Mouse (Mus musculus) frontal cortex, postnatal 14 days (tissue): ENCODE data around the gene Cdv3.
A peak's percentile ranks its signal among the peaks of the same experiment; 100 is the strongest.

Experiments
- DNase-seq, 2 experiments: peaks; one replicate each; pipeline ENCODE4 v3.0.0; 2022; ENCODE audit warnings: low spot score in 2 of 2

Cdv3 gene

DNA sequence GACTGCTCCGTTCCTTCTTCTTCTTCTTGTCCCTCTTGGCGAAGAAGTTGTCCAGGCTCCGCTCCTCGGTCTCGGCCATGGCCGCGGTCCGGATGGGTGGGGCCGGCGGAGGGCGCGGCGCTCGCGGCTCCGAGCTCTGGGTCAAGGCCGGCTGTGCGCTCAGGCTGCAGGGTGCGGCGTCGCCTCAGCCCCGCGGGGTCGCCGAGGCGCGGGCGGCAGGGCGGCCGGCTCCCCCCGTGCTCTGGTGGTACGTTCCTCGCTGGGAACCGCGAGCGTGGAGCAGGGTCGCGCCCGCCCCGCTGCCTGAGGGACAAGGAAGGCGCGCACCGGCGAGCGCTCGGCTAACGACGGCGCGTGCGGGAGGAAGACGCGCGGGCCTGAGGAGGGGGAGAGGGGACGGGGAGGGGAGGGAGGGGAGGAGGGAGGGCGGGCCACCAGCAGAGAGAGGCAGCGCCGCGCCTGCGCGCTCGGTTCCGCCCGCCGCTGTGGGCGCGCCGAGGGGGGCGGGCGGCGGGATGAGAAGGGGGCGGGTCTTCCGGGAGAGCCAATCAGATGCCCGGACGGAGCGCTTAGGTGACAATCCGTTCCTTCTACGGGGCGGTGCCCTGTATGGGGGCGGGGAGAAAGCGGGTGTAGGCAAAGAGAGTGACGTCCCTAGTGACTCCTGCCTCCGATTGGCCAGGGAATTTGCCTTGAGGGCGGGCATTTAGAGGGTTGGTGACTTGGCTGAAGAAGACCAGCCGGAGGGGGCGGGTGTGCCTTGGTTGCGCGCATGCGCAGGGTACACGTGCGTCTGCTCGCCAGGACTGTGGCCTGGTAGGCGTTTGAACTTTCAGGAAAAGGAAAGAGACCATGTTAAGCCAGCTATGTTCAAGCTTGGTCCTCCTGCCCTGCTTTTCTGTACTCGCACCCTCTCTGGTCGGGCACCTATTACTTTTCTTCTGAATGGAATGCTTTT lies at the start of gene Cdv3:
Gene Cdv3, minus strand, starts transcription at position 551 of the 958 bp plus-strand sequence.
- DNase-seq = peak; percentile 99 to 100

DNA sequence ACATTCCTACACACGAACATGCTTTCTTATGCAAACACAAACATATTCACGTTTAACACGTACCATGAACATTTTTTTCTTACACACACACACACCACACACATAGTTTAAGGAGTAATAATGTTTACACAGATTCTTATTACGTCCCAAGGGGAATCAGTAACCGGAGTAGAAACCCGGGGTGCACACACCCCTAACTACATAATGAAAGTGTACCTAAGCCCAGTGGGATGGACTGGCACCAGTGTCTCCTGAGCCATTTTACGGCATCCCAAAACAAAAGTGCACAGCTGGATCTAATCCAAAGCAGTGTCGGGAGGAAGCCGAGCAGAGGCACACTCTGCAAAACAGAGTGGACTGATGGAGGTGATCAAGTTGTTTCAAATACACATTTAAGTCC lies 47.8 kb upstream of the Cdv3 start:
- no peak for DNase-seq

DNA sequence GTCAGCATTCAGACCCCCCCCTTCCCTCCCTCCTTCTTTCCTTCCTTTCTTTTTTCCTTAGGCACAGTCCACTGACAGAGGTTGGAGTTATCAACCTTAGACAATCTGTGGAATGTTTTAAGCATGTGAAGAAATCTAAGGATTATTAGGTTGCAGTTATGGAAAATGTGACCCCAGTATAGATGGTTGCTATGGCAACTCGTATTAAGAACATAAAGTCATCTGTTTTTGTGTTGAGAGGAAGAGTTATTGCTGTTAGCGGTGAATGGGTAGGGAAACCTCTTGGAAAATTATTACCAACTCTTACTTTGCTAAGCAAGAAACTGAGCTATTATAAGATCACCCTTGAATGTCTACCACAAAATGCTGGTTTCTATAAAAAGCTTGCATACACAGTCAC lies 43.5 kb upstream of the Cdv3 start:
- DNase-seq = no peak

DNA sequence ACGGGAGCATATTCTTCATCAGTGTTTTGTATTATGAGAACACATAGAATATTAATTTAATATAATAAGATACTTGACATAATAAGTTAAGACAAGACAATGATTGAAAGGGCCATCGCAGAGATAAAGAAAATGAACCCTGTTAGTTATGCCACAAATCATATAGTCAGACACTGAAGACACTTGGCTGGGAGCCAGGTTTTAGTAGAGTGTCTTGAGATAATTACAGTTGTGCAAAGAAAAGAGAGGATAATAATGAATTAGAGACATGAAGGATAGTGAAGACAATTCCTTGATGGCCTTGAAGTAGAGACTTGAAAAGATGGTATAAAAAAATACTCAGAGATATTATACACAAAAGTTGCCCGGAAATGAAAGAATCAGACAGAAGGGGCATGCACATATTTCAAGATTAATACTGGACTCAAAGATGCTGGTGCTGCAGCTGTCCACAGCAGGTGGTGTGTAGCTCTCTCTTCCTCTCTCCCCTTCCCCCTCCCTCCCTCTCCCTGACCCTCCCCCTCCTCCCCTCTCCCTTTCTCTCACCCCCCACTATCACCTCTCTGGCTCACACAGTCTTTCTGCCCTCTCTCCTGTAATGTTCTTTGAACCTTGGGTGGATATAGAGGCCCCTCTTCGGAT lies 42.6 kb upstream of the Cdv3 start:
- no peak for DNase-seq

DNA sequence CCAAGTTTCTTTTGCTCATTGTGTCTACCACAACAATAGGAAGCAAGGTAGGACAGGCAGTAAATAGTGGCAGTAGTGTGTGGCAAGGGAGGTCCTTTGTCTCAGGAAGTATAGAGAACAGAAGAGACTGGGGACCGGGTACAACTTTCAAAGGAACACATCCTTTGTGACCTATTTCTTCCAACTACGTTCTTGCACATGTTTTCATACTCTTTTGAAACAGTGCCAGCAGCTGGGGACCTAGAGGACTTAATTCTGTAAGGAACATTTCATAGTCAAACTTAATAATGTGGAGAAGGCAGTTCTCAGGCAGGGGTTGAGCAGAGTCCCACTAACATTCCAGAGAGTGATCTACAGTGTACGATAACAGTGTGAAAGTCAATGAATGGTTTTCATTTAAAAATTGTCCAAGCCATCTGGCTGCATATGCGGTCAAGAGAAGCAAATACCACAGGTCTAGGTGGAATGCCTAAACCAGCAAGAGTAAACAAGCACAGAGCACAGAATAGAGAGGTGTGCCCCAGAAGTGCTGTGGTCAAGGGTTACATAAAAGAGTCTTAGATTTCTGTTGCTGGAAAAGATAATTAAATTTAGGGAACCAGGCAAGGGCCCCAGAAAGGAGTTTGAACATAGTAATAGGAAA lies 37.8 kb upstream of the Cdv3 start:
- DNase-seq = no peak

DNA sequence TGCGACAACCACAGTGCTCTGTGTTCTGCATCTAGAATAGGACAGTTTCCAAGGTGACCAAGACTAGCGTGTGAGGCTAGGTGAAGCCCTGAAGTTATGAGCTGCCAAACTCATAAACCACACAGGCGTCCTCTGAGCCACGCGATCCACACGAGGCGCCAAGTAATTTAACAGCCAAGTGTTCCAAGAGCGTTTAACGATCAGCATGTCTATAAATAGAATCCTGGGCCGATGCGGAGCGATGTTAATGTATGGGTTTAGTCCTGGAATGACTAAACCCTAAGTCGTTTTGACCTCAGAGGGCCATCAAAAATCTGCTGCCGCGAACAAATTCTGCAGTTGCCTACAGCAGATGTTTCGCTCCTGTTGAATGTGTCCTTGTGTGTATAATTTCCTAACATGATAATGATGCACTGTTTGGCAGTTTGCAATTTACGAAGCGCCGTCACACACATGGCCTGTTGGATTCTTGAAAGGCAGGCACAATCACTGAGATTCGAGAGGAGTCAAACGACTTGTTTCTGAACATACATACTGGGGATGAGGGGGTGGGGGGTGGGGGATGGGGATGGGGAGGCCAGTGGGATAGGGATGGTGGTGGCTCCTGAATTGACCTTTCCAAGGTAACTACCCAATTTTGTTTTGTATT lies 33.0 kb upstream of the Cdv3 start:
- DNase-seq = peak in 1 of 2 experiments; percentile 8

DNA sequence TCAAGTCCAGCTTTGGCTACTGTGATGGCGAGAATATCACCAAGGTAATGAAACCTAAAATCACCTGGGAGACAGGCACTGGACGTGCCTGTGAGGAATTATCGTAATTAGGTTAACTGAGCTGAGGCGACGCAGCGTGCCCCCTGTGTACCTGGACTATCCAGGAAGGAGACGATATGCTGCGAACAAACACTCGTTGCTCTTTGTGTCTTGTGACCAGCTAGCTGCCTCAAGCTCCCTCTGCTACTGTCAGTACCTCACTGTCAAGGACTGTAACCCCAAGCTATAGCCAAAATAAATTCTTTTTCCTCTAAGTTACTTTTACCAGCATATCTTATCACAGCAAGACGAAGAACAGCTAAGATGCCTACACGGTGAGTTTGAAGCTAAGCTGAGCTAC lies 27.6 kb upstream of the Cdv3 start:
- no peak for DNase-seq

DNA sequence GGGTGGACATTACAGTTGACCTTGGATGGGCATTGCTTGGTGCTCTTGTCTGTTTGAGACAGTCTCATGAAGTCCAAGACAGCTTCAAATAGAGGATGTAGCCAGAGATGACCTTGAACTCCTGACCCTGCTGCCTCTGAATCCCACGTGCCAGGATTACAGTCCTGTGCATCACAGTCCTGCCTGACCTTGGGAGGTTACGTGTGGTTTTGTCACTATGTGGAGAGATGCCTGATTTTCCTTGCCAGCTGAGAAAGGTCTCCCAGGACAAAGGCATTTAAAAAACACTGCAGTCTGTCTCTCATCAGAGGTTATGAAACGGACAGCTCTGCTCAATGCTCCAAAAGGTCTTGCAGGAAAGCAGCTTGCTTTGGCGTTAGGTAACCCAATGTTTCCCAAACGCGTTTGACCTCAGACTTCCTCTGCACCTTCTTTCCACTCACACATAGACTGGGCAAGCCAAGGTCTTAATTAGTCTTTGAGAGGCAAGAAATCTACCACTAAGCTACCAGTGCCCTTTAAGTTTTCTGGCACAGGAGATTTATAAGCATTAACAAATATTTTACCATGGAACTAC lies 26.2 kb upstream of the Cdv3 start:
- DNase-seq = no peak

DNA sequence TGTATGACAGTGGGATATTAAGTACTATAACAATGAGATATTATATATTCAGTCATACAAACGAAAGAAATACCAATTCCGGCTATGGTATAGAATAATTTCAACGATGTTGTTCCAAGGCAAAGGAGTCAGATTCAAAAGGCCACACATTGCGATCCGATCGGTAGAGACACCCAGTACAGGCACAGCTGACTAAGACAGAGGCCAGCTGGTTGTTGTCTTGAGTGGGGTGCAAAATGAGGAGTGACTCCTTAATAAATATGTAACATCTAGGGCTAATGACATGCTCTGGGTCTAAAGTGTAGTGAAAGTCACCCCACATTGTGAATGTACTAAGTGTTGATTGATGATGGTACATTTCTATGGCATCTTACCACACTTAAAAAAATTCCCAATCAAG lies 23.6 kb upstream of the Cdv3 start:
- DNase-seq = no peak

DNA sequence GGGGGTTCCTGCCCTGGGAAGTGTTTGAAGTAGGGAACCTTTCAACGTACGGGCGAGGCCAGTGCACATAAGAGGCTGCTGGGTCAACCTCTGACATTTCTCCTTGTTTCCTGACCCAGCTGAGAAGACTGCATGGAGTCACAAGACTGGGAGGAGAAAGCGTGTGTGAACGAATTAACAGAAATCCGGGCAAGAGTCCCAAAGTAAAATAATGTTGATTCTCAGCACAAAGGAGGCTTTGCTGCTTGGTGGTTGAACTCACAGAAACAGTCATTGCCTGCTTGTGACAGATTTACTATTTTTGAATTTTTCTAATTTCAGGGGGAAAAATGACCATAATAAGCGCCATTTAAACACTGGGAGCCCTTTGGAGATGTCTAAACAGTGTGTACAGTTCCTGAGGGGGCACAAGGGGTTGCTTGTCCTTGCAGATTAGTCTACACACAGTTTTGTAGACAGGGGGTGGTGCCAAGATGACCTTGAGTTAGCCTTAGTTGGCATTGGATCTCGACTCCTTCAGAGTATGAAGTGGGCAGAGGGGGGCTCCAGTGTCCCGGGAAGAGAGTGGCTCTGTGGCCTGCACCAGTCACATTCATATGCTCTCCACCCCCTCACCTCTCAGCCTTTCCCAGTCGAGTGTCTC lies 21.5 kb upstream of the Cdv3 start:
- no peak for DNase-seq

DNA sequence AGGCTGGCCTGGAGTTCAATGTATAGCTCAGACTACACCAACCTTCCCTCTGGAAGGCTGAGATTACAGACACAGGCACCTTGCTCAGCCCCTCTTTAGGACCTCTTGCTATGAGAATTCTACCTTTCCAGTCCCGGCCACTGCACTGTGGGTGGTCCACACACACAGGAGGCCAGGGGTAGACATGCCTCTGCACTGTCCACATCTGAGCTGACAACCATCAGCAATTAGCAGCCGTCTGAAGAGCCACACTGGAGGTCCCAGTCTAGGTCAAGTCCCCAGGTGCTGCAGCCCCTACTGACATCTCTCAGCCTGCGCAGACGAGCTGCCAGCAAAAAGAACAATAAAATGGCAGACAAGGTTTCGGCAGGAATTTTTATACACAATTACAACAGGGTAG lies 20.9 kb upstream of the Cdv3 start:
- DNase-seq = no peak

DNA sequence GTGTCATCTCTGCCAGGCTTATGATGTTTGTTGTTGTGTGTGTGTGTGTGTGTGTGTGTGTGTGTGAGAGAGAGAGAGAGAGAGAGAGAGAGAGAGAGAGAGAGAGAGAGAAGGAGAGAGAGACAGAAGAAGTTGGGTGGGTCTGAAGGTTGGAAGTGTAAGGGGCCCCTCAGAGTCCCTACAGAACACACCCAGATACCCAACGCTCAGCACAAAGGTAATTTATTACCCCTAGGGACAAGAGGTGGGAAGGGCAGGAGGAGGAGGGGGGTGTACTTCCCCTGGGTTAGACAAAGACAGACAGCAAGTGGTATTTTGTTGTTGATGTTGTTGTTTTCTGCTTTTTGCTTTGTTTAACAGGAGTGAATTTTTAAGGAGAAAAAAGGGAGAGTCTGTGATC lies 20.0 kb upstream of the Cdv3 start:
- no peak for DNase-seq

DNA sequence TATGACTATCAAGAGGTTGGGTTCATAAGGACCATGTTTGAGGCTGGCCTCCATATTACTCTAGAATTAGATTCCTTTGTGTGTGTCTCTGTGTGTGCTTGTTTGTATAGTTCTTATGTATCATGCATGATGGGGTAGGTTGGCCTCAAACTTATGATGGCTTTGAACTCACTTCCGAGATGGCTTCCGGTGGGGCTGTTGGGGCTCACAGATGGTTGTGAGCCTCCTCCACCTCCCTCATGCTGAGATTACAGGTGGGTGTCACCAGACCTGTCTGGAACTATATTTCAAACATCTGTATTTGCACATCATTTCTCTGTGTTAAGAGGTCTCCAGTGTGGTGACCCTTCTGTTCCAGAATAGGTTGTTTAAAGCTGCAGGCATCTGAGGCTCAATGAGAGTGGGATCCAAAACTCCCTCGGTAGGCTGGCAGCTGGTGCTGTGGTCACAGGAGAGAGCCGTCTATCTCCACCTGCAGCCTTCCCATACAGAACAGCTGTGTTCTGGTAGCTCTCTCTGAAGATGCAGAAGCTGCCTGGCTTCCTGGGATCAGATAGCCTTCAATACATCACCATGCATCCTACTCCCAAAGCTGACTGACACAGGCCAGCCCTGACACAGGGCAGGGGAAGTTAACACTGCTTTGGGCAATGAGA lies 18.6 kb upstream of the Cdv3 start:
- no peak for DNase-seq

DNA sequence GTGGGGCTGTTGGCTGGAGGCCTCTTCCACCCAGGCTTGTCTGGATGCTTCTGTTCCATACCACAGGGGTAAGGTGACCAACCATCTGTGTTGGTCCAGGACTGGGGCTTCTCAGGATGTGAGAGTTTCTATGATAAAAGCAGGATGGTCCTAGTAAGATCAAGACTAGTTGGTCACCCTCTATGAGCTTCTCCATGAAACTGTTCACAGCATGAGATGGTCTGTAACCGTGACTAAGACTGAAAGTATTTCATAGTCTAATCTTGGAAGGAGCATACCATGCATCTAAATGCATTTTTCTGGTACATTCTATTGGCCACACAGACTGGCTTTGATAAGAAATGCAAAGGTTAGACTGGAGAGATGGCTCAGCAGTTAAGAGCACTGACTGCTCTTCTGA lies 17.9 kb upstream of the Cdv3 start:
- DNase-seq = no peak

DNA sequence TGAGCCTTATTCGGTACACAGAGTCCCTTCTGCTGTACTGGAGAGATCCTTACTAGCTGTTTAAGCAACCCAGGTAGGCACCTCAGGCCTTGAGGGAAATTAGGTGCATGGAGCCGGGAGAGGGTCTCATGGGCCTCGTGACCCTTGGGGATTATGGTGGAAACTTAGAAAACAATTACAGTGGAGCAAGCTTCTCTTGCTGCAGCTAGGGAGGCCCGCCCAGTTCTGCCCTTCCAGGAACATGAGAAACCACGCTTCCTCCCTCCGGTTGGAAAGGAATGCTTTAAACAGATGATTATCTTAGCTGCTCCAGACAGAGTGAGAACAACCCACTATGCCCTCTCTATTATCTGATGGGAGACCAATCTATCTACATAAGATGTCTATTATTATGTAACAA lies 17.3 kb upstream of the Cdv3 start:
- DNase-seq = no peak

DNA sequence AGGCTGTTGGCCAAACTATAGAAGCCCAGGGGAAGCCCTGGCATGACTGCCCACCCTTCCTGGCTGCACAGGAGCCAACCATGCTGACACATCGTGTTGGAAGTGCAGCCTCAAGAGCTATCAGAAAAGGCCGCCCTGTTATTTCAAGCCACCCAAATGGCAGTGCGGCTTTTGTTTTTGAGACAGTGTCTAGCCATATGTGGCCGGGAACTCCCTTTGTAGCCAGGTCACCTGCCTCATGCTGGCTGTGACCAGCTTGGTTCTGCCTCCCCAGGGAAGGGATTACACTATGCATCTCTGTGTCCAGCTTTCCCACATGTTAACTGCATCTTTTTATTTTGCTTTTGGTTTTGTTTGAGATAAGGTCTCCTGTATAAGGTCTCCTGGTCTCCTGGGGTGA lies 14.9 kb upstream of the Cdv3 start:
- DNase-seq = no peak

DNA sequence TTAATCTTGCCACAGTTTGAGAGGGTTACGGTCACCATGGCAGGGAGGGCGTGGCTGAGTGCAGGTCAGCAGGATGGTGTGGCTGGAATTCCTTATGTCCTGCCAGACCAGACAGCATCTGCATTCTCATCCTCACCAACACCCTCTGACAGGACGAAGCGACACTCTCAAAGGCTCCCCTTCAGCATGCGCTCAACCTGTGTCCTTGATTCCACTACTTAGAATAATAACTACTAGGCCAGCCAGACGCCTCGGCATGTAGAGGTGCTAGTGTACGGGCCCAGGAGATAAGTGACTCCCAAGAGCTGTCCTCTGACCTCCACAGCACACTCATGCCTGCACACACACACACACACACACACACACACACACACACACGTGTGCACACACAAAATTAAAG lies 13.6 kb upstream of the Cdv3 start:
- DNase-seq = no peak

DNA sequence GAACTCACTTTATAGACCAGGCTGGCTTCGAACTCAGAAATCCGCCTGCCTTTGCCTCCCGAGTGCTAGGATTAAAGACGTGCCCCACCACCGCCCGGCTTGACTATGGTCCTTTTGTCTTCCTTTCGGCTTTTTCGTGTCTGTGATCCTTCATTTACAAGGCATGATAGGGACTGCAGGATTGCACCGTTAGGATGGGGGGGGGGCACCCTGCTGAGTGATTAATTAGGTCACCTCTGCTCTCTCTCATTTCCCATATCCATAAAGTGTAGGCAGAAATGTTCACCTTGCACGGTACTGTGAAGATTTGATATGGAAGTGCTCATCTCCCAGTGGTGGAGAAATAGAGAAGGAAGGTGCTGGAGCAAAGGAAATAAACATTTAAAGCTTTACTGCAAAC lies 13.0 kb upstream of the Cdv3 start:
- DNase-seq = no peak

DNA sequence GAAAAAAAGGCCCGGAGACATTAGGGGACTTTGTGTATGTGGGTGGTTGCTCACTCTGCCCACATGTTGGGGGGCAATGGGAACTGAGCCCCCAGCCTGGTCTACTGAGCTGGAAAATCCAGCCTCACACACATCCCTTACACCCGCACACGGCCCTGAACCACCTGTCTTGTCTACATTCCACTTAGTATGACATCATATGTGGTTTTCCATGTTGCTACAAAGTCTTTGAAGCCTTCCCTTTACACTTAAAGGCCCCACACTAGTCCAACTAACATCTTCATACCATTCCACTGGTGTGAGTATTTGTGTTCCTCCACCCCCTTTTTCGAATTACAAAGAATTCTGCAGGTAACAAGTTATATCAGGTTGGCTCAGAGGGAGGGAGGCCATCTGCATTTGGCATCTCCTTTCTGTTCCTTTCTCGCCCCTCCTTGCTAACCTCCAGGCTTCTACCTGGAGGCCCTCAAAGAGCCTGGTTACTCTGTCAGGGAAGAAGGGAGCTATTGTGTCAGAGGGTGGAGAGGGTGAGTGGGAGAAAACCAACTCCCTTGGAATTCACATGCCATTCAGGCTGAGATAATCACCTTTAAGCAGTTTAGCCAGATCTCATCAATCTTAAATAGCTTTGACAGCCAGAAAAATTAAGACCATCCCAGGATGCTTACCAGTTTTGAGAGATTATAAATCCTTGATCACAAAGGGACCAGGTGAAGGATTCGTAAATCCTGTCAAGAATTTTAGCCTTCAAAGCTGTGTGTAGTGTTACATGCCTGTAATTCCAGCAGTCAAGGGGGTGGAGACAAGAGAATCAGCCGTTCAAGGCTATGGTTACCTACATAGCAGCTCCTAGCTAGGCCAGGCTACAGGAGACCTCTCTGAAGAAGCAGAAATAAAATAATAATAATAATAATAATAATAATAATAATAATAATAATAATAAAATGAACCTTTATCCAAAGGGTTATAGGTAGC lies 11.0 kb upstream of the Cdv3 start:
- DNase-seq = no peak
